Mouse (Mus musculus) MEL-GATA-1-ER (cell line): ENCODE measurements around the gene Sept10.

Experiments
- DNase-seq: peaks from one replicate; pipeline ENCODE4 v3.0.0-alpha.2; 2012; ENCODE audit warnings: low read depth; ENCODE audit errors: extremely low read depth

Gene Sept10

DNA sequence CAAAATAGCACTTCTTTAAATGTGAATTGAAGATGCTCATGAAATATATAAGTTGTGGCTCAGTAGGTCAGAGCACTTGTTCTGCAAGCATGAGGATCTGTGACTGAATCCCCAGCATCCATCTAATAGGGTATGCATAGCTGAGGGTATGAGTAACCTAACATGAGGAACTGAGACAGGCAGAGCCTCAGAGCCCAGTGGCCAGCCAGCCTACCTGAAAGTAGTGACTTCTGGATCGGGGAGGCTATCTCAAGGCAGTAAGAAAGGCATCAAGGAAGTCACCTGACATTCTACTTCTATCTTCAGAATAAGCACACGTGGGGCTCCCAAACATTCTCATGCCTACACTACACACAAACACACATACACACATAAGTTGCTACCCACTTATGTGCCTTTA is 3.5 kb upstream of the Sept10 start:
- DNase-seq = no peak

- no peak for DNase-seq
Observed at GRCm38 (mm10) chr10:59223890-59224289, 2.2 kb upstream of the Sept10 start.

- DNase-seq = no peak
Observed at GRCm38 (mm10) chr10:59223301-59223700, 1.7 kb upstream of the Sept10 start.

GRCm38 (mm10) chr10:59222271-59223101 is 839 bp upstream of the Sept10 start:
- no peak for DNase-seq

- DNase-seq = no peak
Observed at GRCm38 (mm10) chr10:59220824-59221472, 699 bp downstream of the Sept10 start.

DNA sequence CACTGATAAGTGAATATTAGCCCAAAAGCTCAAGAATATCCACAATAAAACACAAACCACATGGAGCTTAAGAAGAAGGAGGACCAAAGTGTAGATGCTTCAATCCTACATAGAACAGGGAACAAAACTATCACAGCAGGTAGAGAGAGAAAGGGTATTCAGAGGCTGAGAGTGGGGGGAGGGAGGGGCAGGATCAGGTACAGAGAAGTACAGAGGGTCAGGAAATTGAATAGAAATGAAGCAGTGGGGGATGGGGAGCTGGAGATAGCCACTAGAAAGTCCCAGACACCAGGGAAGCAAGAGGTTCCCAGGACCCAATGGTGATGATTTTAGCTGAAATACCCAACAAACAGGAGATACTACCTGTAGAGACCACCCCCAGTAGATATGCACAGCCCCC is 21.6 kb downstream of the Sept10 start:
- DNase-seq = no peak

- no peak for DNase-seq
Observed at GRCm38 (mm10) chr10:59196763-59197162, 24.9 kb downstream of the Sept10 start.

- DNase-seq = no peak
Observed at GRCm38 (mm10) chr10:59194891-59195290, 26.8 kb downstream of the Sept10 start.

- DNase-seq = no peak
Observed at GRCm38 (mm10) chr10:59182306-59182705, 39.3 kb downstream of the Sept10 start.

DNA sequence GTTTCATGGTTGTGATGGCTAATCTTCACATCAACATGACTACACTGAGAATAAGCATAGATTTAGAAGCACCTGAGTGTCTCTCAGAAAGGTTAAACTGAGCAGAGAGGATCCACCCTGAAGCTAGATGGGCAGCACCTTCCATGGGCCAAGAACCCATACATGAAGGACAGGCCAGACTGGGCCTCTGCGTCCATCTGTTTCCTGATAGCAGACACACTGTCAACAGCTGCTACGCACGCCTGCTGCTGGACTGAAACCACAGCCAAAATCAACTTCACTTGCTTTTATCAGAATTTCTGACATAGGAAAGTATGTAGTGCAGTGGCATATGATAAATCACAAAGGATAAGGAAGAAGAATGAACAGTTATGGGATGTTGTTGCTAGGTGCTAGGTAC is 42.0 kb downstream of the Sept10 start:
- DNase-seq = no peak

GRCm38 (mm10) chr10:59172539-59172938 is 49.1 kb downstream of the Sept10 start:
- no peak for DNase-seq

DNA sequence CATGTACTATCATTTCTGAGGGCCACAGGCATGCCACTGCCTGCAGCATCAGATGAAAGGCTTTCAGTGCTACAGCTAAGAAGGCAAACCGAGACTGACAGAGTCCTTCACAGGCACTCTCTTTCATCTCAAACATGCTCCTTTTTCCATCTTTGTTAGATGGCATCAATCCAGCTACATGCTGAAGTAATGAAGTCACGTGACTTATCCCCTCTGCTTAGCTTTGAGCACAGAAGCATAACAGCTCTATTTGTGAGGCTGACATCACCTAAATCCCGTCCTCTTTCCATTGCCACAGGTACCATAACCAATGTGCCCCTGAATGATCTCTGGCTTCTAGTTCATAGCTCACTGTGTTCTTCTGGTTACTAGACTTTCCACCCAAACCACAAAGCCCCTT is 50.6 kb downstream of the Sept10 start:
- DNase-seq = no peak

DNA sequence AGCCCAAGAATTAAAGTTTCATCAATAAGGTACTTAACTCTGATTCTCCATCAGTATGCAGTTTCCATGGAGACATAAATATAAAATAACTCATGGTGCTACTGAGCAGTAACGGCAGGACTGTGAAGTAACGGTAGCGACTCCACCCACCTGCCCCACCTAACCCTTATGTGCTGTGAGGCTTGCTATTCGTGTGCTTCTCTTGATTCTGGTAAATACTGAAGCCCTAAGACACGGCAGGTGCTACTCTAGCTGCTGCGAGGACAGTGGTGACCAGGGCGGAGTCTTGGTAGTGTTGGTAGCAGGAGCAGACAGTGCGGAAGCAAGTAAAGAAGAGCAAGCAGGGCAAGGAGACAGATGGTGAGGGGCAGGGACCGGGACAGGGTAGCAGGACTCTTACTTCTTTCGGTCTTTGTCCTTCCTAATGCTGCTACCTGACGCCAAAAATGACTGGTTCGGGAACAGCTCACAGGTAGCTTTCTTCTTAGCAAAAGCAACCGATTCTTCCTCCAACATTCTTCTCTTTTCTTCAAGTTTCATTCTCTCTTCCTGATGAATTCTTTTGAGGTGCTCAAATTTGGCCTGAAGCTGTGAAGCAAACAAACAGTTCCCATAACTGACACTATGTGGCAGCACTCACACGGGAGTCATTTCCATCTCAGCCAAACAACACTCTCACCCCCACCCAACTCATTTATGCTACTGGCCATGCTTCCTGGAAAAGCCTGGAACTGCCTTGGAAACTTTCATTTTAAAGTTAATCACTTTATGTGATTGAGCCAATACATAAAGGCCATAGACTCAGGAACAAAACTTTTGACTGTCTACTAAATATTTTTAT is 55.3 kb downstream of the Sept10 start:
- DNase-seq = peak; percentile 47

DNA sequence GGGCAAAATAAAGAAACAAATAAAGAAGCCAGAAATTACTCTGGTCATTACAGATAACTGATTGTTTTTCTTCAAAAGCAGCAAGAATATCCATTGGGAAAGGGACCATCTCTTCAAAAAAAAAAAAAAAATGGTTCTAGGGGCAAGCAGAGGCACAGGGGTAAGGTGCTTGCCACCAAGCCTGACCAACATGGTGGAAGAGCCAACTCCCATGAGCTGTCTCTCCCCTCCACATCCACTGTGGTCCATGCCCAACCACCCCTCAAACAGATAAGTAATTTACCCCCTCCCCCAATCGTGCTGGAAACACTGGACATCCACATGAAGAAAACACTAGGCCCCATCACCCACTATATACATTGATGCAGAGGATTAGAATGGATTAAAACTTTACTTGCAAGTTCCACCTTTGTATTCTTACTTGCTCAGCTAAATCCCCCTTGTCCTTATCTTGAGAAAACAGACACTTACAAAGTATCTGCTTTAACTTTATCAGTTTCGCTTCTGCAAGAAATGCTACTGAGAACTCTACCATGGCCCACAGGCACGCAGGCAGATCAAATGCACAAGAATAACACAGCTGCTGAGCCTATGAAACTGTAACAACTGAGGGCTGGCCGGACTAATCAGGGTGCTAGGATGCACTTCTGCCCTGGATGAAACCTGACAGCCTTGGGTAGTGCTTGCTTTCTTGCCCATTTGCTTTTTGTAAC is 59.3 kb downstream of the Sept10 start:
- peak; percentile 84 for DNase-seq

DNA sequence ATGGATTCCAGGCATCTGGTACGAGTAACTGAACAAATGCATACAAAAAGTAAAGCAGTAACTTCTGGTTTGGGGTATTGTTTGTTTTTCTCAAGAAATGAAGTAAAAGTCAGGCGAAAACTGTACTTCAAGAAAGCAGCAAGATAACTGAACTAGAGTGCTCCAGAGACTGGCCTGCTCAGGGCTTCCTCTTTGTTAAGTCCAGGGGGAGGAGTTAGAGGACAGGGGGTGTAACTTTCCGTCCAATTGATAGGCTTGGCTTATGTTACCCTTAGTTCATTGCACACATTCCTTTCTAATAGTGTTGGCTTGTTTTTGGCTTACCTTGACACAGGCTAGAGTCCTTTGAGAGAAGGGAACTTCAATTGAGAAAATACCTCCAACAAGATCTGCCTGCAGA is 63.0 kb downstream of the Sept10 start:
- peak; percentile 71 for DNase-seq

DNA sequence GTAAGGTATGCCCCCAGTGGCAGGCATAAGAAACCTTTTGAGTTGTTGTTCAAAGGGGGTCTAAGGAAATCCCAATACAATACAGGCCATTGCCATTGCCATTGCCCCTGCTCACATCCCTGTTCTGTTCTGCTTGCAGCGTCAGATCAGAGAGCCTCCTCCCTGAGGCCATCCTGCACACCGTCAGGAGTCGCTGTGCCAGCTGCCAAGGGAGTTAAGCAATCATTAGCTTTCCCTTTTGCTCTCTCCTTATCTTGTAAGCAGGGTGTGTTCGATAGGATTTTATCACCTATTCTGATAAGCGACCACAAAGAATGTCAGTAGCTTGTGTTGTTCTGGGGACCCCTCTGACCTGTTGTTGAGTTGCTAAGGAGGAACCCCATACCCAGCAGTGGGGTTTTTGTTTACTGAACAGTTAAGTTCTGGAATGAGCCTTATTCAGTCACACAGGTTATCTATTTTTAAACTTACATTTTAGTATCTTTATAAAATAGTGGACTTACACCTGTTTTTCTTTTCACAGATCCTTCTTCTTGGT is 69.0 kb downstream of the Sept10 start:
- DNase-seq = no peak

DNA sequence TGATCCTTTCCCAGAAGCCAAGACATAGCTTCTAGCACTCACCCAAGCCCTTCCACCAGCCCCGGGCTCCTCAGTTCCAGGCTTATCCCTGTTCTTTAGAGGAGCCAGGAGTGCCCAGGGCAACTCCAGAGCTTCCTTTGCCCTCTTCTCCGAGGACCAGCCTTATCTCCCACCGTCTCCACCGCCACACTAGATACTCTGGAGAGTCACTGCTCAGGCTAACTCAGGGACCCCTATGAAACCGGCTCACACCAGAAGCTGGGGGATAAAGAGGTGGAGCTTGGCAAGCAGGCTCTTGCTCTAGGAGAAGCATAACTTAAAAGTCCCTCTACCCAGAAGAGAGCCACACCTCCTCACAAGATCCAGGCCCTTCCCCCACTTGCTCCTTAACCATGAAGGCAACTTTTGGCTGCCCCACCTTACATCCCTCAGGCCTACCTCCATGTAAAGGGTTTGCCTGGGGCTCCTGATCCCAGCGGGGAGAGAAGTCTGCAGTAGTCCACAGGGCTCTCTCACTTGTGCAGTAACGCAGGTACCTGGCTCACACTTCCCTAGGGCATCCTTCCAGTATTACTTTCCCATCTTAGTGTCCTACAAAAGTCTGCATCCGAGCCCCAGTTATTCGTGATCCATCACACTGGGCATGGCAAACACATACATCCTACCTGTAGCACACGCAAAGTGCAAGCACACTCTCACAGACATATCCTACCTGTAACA is 70.5 kb downstream of the Sept10 start:
- no peak for DNase-seq

GRCm38 (mm10) chr10:59149956-59150383 is 71.7 kb downstream of the Sept10 start:
- DNase-seq = peak; percentile 50

DNA sequence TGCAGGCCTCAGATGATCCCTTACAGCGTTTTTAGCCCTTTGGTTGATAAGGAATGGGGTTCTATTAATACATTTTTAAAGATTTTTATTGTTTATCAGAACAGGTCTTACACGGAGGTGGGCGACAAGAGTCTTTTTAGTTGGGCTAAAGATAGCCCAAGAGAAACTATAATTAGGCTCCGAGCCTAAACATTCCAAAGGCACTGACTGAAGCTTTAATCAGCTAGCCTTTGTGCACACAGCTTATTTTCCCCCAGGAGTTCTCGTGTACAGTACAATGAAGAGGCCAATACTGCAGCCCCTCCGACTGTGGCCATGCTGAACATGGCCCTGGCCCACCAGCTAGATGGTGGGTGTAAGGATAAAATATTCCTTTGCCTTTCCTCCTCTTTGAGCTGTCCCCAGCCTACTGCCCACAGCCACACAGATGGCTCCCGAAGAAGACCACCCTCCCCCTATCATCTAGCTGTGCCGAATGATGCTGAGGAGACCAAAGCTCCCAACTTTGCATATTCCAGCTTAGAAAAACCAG is 88.1 kb downstream of the Sept10 start:
- DNase-seq = no peak
